Mouse (Mus musculus) megakaryocyte-erythroid progenitor cell, adult 5-6 weeks (primary cell): ENCODE data around the gene 2210408I21Rik. TPM values are rescaled to one million over a fixed set of nuclear protein-coding genes. Genes with fewer than 3 reads are reported as not detected.

Experiments
- ATAC-seq: replicated peaks from 2 replicates; pipeline ENCODE4 v1.8.0; 2016; ENCODE audit warnings: mild to moderate bottlenecking, inconsistent platforms; ENCODE audit not compliant: severe bottlenecking, poor library complexity, low FRiP score, low TSS enrichment
- total RNA-seq, 2 experiments: library from RNA; stranded (forward) in 1 of 2; stranded (reverse) in 1 of 2; fragments of 200-1000, 215-1000 nt in 1 of 2; fragments of >200 nt in 1 of 2; fragmentation: Nextera tagmentation in 1 of 2; gene quantifications; 2 replicates each; pipeline ENCODE4 v1.2.3; 2014 to 2017

The 2210408I21Rik gene
- total RNA-seq, 2 experiments from 2014 or later: 2.2 to 13.4 TPM

GRCm38 (mm10) chr13:77412829-77413228 is 277.5 kb downstream of the 2210408I21Rik start:
- ATAC-seq: no peak

GRCm38 (mm10) chr13:77450007-77450567 is 314.7 kb downstream of the 2210408I21Rik start:
- no peak for ATAC-seq

GRCm38 (mm10) chr13:77470093-77470621 is 334.8 kb downstream of the 2210408I21Rik start:
- ATAC-seq: no peak

- ATAC-seq: no peak
Observed at GRCm38 (mm10) chr13:77476420-77476819, 341.1 kb downstream of the 2210408I21Rik start.

- ATAC-seq: no peak
Observed at GRCm38 (mm10) chr13:77478425-77479119, 343.2 kb downstream of the 2210408I21Rik start.

GRCm38 (mm10) chr13:77489938-77490651 is 354.8 kb downstream of the 2210408I21Rik start:
- no peak for ATAC-seq

- ATAC-seq: no peak
Observed at GRCm38 (mm10) chr13:77514046-77514445, 378.7 kb downstream of the 2210408I21Rik start.

GRCm38 (mm10) chr13:77528960-77529699 is 393.8 kb downstream of the 2210408I21Rik start:
- no peak for ATAC-seq

- ATAC-seq: no peak
Observed at GRCm38 (mm10) chr13:77529760-77530159, 394.4 kb downstream of the 2210408I21Rik start.

GRCm38 (mm10) chr13:77537466-77537865 is 402.1 kb downstream of the 2210408I21Rik start:
- no peak for ATAC-seq

- no peak for ATAC-seq
Observed at GRCm38 (mm10) chr13:77547486-77548385, 412.4 kb downstream of the 2210408I21Rik start.

- no peak for ATAC-seq
Observed at GRCm38 (mm10) chr13:77548386-77548695, 413.0 kb downstream of the 2210408I21Rik start.

- ATAC-seq: no peak
Observed at GRCm38 (mm10) chr13:77548750-77549149, 413.4 kb downstream of the 2210408I21Rik start.

GRCm38 (mm10) chr13:77594011-77594410 is 458.7 kb downstream of the 2210408I21Rik start:
- no peak for ATAC-seq

- no peak for ATAC-seq
Observed at GRCm38 (mm10) chr13:77615346-77615745, 480.0 kb downstream of the 2210408I21Rik start.
